Mouse (Mus musculus) CH12.LX (cell line): ENCODE data around the gene Ccdc93.

Experiments
- CTCF ChIP-seq, 2 experiments: IDR thresholded peaks in 1 of 2; conservative IDR thresholded peaks in 1 of 2; 2 replicates each; pipeline ENCODE4 v1.5.1; 2011 to 2012; ENCODE audit warnings: low read depth in 2 of 2, low read length in 2 of 2, improper control_type of control experiment in 1 of 2, inconsistent platforms in 1 of 2, mild to moderate bottlenecking in 1 of 2, moderate library complexity in 1 of 2
- POLR2A ChIP-seq: IDR thresholded peaks from 2 replicates; pipeline ENCODE4 v1.6.1; 2011; ENCODE audit warnings: low read depth, mild to moderate bottlenecking, improper control_type of control experiment, low read length
- SMC3 ChIP-seq: IDR thresholded peaks from 2 replicates; pipeline ENCODE4 v1.6.1; 2011; ENCODE audit warnings: low read depth, low read length, improper control_type of control experiment
- USF1 ChIP-seq: IDR thresholded peaks from 2 replicates; pipeline ENCODE4 v1.6.1; 2014; ENCODE audit warnings: low read depth, mild to moderate bottlenecking, inconsistent platforms, low read length, improper control_type of control experiment

DNA sequence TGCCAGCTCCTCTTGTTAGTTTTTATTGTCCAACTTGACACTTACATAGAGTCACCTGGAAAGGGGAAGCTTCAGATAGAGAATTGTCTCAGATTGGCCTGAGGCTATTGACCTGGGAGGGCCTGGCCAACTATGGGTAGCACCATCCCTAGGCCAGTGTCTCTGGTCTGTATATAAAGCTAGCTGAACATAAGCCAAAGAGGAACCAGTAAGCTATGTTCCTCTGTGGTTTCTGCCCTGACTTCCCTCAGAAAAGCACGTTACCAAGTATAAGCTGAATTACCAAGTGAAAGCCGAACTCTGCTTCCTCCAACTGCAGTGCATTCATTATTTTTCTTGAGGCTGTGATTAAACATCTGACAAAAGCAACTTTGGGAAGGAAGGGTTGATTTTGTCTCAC, 77.9 kb downstream of the Ccdc93 start:
- no peak for TF ChIP-seq POLR2A
- no peak for TF ChIP-seq SMC3
- no peak for TF ChIP-seq USF1
- TF ChIP-seq CTCF (conservative IDR thresholded peaks at IDR 0.05 in 1 of 2, IDR thresholded peaks at IDR 0.05 in 1 of 2; ENCODE audit: low read depth in 2 of 2, low read length in 2 of 2): no peak
